Mouse (Mus musculus) E14TG2a.4 (cell line): ENCODE results near the gene Fbxo27.

Experiments
- CTCF ChIP-seq: conservative IDR thresholded peaks from 2 replicates; pipeline ENCODE4 v1.5.1; 2014; ENCODE audit warnings: low read length
- NANOG ChIP-seq: IDR thresholded peaks from 2 replicates; pipeline ENCODE4 v1.6.1; 2014; ENCODE audit warnings: borderline replicate concordance, low read length, mixed read lengths
- POU5F1 ChIP-seq: IDR thresholded peaks from 2 replicates; pipeline ENCODE4 v1.6.1; 2014; ENCODE audit warnings: low read length, borderline replicate concordance

DNA sequence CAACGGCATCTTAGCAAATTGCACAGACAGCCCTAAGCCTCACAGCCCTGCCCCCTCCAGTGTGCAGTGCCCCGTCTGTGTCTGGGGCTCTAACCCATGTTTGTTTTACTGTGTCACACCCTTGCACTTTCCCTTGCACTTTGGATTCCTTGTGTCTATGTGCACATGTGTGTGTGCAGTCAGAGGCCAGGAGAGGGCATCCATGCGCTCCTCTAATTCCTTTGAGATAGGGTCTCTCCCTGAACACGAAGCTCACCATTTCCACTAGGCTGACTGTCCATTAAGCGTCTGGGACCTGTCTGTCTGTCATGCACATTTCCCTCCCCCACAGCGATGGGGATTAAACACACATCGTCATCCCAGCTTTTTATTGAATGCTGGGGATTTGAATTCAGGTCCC, 45.6 kb upstream of the Fbxo27 start:
- TF ChIP-seq CTCF (peak; percentile 18; the same call in 1 of the 2 replicates), POU5F1 (no peak), NANOG (no peak)
